Mouse (Mus musculus) C2C12 (cell line): Measurements from ENCODE around the gene Klc2.

Source experiments
- CEBPB ChIP-seq: IDR thresholded peaks from one replicate; pipeline ENCODE4 v1.6.1; 2011; ENCODE audit warnings: low read depth, mild to moderate bottlenecking, control low read depth, moderate library complexity
- CTCF ChIP-seq: IDR thresholded peaks from one replicate; pipeline ENCODE4 v1.5.1; 2011; ENCODE audit not compliant: control insufficient read depth, insufficient read depth, insufficient read length
- FOSL1 ChIP-seq: IDR thresholded peaks from one replicate; pipeline ENCODE4 v1.8.0; 2011; ENCODE audit warnings: mild to moderate bottlenecking, low read length; ENCODE audit not compliant: poor library complexity, insufficient read depth, severe bottlenecking
- MAX ChIP-seq: IDR thresholded peaks from one replicate; pipeline ENCODE4 v1.6.1; 2011; ENCODE audit warnings: mild to moderate bottlenecking, control low read depth
- MYOG ChIP-seq: IDR thresholded peaks from one replicate; pipeline ENCODE4 v1.6.1; 2011; ENCODE audit not compliant: control insufficient read depth, insufficient read length; ENCODE audit errors: extremely low read depth
- USF1 ChIP-seq: IDR thresholded peaks from one replicate; pipeline ENCODE4 v1.6.1; 2011; ENCODE audit warnings: low read depth, mild to moderate bottlenecking, control low read depth, moderate library complexity

- TF ChIP-seq CEBPB: no peak
- TF ChIP-seq FOSL1: no peak
- no peak for TF ChIP-seq CTCF
- TF ChIP-seq USF1: no peak
- TF ChIP-seq MAX: no peak
- TF ChIP-seq MYOG: no peak
These were observed 12.3 kb downstream of the Klc2 start for GRCm38 (mm10) chr19:5106074-5106473.
